Mouse (Mus musculus) C2C12 (cell line): ENCODE results near the gene Fbxo46. TPM values are rescaled to one million over a fixed set of nuclear protein-coding genes. Genes with fewer than 3 reads are reported as not detected.

Source experiments
- H3K27me3 ChIP-seq: one replicate; pipeline ENCODE4 v1.6.1; 2011; ENCODE audit not compliant: control insufficient read depth, insufficient read depth, insufficient read length
- H3K36me3 ChIP-seq: one replicate; pipeline ENCODE4 v1.6.1; 2011; ENCODE audit not compliant: control insufficient read depth, insufficient read depth
- H3K4me3 ChIP-seq: one replicate; pipeline ENCODE4 v1.5.1; 2011; ENCODE audit warnings: mild to moderate bottlenecking, control low read depth; ENCODE audit not compliant: poor library complexity, insufficient read depth, severe bottlenecking
- H3K79me2 ChIP-seq: one replicate; pipeline ENCODE4 v1.6.1; 2011; ENCODE audit not compliant: control insufficient read depth, insufficient read depth
- H3K79me3 ChIP-seq: one replicate; pipeline ENCODE4 v1.6.1; 2011; ENCODE audit warnings: low read depth, control low read depth
- H3ac ChIP-seq: one replicate; pipeline ENCODE3; 2011; ENCODE audit warnings: low read depth; ENCODE audit not compliant: control insufficient read depth, insufficient read length
- CEBPB ChIP-seq: IDR thresholded peaks from one replicate; pipeline ENCODE4 v1.6.1; 2011; ENCODE audit warnings: low read depth, mild to moderate bottlenecking, control low read depth, moderate library complexity
- CTCF ChIP-seq: IDR thresholded peaks from one replicate; pipeline ENCODE4 v1.5.1; 2011; ENCODE audit not compliant: control insufficient read depth, insufficient read depth, insufficient read length
- FOSL1 ChIP-seq: IDR thresholded peaks from one replicate; pipeline ENCODE4 v1.8.0; 2011; ENCODE audit warnings: mild to moderate bottlenecking, low read length; ENCODE audit not compliant: poor library complexity, insufficient read depth, severe bottlenecking
- MAX ChIP-seq: IDR thresholded peaks from one replicate; pipeline ENCODE4 v1.6.1; 2011; ENCODE audit warnings: mild to moderate bottlenecking, control low read depth
- MYOD1 ChIP-seq: IDR thresholded peaks from one replicate; pipeline ENCODE4 v1.6.1; 2011; ENCODE audit warnings: low read depth; ENCODE audit not compliant: control insufficient read depth, insufficient read length
- MYOG ChIP-seq: IDR thresholded peaks from one replicate; pipeline ENCODE4 v1.6.1; 2011; ENCODE audit not compliant: control insufficient read depth, insufficient read length; ENCODE audit errors: extremely low read depth
- USF1 ChIP-seq: IDR thresholded peaks from one replicate; pipeline ENCODE4 v1.6.1; 2011; ENCODE audit warnings: low read depth, mild to moderate bottlenecking, control low read depth, moderate library complexity
- polyA plus RNA-seq: library from polyadenylated mRNA; unstranded; fragments of >200 nt; fragmentation: generic; extraction: Trizol; gene quantifications from one replicate; pipeline ENCODE4 v1.2.1, GENCODE M21; 2012; ENCODE audit warnings: missing spikeins

Fbxo46 gene
- polyA plus RNA-seq, 1 experiment, result 7.4 TPM

DNA sequence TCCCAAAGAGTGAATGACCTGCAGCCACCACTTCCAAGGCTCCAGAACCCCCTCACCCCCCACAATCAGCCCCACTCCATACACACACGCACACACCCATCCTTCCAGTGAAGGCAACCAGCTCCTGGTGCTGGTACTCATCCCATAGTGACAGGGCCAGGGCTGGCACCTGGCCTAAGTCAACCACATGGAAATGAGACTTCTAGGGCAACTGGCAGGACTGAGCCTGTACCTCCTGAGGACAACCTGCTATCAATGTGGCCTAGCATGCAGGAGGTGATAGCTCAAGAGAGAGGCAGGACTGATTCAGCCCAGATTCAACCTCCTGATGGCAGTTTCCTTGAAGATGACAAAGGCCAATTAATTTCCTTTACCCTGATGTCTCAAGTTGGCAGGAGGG, 19.4 kb upstream of the Fbxo46 start:
- Histone ChIP-seq H3K4me3 (no peak overlapping the region), H3K36me3 (no peaks in the 10 kb centered on the region), H3K79me3 (no peaks in the 10 kb centered on the region), H3K27me3 (peaks cover 4% of the 10 kb centered on the region), H3K79me2 (no peaks in the 10 kb centered on the region), H3ac (no peak overlapping the region)
- no peak for TF ChIP-seq MYOD1

DNA sequence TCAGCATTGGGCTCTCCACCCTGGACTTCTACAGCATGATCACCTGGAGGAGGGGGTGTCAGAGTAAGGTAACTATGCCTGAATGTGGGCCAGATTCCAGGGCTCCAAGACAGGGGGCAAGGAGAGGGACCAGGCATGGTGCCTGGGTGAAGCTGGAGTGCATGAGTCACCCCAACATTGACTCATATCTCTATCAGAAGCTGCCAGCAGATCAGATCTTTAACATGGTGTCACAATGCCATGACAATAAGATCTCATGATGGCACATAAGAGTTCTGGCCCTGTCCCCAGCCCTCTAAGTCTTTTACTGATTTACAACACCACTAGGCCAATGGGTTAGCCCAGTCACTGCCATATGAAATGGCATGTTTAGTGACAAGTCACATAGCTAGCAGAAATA, 15.9 kb upstream of the Fbxo46 start:
- H3K79me3 ChIP-seq, result no peaks in the 10 kb centered on the region
- H3K4me3 ChIP-seq, result no peak overlapping the region
- no peak for TF ChIP-seq CEBPB
- no peak for TF ChIP-seq MYOG
- no peak for TF ChIP-seq USF1
- TF ChIP-seq MAX, result no peak
- TF ChIP-seq MYOD1, result no peak
- no peak for TF ChIP-seq CTCF
- TF ChIP-seq FOSL1, result no peak
- H3K79me2 ChIP-seq, result no peaks in the 10 kb centered on the region
- no peak overlapping the region for H3ac ChIP-seq
- no peaks in the 10 kb centered on the region for H3K36me3 ChIP-seq
- peaks cover 14% of the 10 kb centered on the region for H3K27me3 ChIP-seq

DNA sequence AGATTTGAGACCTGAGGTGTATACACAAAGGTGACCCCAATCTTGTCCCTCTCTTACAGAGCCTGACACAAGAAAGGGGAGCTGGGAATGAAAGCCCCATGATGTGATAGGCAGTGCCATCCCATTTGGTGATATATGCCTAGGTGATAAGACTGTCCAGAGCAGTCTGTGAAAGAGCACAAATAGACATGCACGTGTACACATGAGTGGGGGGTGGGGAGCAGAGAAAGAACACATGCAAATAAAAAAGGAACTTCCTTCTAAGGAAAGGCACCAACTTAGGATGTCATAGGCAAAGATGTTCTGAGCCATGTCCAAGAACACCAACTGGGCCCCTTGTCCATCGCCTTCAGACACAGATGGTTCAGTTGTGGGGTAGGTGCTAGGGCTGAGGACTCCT, 15.2 kb upstream of the Fbxo46 start:
- Histone ChIP-seq H3K36me3 (no peaks in the 10 kb centered on the region), H3K4me3 (no peak overlapping the region), H3ac (no peak overlapping the region), H3K79me3 (no peaks in the 10 kb centered on the region), H3K79me2 (no peaks in the 10 kb centered on the region), H3K27me3 (peaks cover 14% of the 10 kb centered on the region)
- TF ChIP-seq MYOG, result no peak
- no peak for TF ChIP-seq CTCF
- TF ChIP-seq MYOD1, result no peak
- no peak for TF ChIP-seq CEBPB
- TF ChIP-seq USF1, result no peak
- no peak for TF ChIP-seq FOSL1
- TF ChIP-seq MAX, result no peak

DNA sequence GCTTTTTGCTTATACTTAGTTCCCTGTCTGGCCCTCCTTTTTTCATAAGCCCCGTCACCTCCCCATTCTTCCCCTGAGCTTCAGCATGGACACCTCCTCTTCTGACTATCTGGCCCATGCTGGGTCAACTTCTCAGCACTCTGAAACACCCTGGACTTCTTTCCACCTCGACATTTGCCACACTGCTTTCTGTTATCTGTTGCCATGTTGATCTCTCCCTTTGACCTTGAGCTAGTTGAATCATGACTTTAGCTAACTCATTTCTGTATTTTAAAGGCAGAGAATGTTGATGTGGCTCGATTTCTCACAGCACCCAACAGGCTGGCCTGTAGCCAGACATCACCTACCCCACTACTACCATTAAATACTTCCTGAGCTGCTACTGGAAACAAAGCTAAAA, 12.2 kb upstream of the Fbxo46 start:
- peaks cover 15% of the 10 kb centered on the region for H3K27me3 ChIP-seq
- H3K79me2 ChIP-seq, result no peaks in the 10 kb centered on the region
- no peak for TF ChIP-seq FOSL1
- no peak for TF ChIP-seq MAX
- no peak for TF ChIP-seq USF1
- TF ChIP-seq MYOG, result no peak
- no peak for TF ChIP-seq MYOD1
- TF ChIP-seq CEBPB, result no peak
- no peak for TF ChIP-seq CTCF
- no peaks in the 10 kb centered on the region for H3K36me3 ChIP-seq
- no peaks in the 10 kb centered on the region for H3K79me3 ChIP-seq
- no peak overlapping the region for H3ac ChIP-seq
- no peak overlapping the region for H3K4me3 ChIP-seq

DNA sequence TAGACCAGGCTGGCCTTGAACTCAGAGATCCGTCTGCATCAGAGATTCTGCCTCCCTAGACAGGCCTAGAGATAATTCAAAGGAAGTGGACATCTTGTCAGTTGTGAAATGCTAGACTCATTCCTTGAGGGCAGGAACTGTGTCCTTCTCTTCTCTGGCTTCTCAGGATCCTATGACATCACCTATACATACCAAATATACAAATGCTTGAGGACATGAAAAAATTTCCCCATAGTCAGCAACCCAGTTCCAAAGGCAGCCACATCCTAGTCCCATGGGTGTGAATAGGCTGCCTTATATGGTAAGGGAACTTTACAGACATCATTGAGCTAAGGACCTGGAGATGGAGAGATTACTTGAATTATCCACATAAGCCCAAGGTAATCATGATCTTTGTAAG, 10.1 kb upstream of the Fbxo46 start:
- Histone ChIP-seq H3K79me3 (no peaks in the 10 kb centered on the region), H3K27me3 (peaks cover 17% of the 10 kb centered on the region), H3K4me3 (no peak overlapping the region), H3K79me2 (no peaks in the 10 kb centered on the region), H3K36me3 (no peaks in the 10 kb centered on the region), H3ac (no peak overlapping the region)
- no peak for TF ChIP-seq CEBPB
- TF ChIP-seq FOSL1, result no peak

DNA sequence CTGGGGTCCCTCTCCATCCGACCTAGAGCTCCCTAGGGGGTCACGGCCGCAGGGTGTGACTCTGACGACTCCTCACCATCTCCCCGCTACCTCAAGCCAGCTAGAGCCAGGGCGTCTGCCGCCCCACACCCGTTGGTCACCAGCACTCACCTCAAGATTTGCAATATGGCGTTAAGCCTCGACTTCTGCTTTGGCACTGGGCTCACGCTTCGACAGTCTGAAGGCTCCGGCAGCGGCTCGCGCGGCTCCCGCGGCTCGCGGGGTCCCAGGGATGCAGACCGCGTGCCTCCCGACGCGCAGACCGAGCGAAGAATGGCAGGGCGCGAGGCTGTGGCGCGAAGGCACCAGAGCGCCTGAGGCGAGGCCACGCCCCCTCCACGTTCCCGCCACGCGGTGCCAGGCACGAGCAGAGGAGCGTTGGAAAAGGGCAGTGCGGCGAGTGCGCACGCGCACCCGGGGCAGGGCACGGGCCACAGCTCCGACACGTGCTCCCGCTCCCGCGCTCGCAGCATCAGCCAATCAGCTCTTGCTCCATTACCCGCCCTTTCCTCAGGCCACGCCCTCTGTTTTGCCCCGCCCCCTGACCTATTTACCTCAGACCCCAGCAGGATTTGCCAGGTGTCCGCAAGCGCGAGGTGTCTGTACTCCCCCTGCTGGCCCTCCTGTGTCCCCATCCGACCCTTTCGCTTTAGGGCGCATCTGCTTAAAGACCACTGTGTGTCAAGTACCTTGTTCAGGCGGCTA, 1.5 kb upstream of the Fbxo46 start, which contains the start of gene Gm4969:
Gene Gm4969 (minus strand): TSS at position 341 of the 744 bp plus-strand sequence.
- no peak within 1 kb of the TSS for H3ac ChIP-seq
- TF ChIP-seq CTCF (no peak), MYOD1 (no peak), USF1 (no peak), MAX (no peak), FOSL1 (no peak), MYOG (no peak), CEBPB (no peak)
- H3K79me2 ChIP-seq, result peaks cover 35% of the 10 kb centered on the region
- H3K79me3 ChIP-seq, result peaks cover 13% of the 10 kb centered on the region
- no peaks in the 10 kb centered on the region for H3K27me3 ChIP-seq
- H3K4me3 ChIP-seq, result no peak within 1 kb of the TSS
- no peaks in the 10 kb centered on the region for H3K36me3 ChIP-seq
